Mouse (Mus musculus) stomach, postnatal 0 days (tissue): ENCODE results near the gene Prkaa1.

Experiments used
- CTCF ChIP-seq: IDR thresholded peaks from 2 replicates; pipeline ENCODE4 v1.5.1; 2016; ENCODE audit warnings: antibody characterized with exemption, low read depth, mild to moderate bottlenecking, moderate library complexity
- EP300 ChIP-seq: optimal IDR thresholded peaks from 2 replicates; pipeline ENCODE3; 2016; ENCODE audit warnings: antibody characterized with exemption

- TF ChIP-seq CTCF (no peak), EP300 (no peak)
Observed at GRCm38 (mm10) chr15:5209116-5209515, 65.5 kb downstream of the Prkaa1 start.
